12 mouse cellular contexts compared by ENCODE assay signal in genomic region chr3:79956792-79957191, GRCm38 (mm10).
"Had no signal": no experiment of that assay in that cellular context is flagged by ENCODE, and none has a peak within 500 bp of the region (broad histone marks: within the 10 kb centered on the region; RNA-seq: fewer than 3 reads in every experiment).

No protein-coding gene starts in this region.

- H3K27ac ChIP-seq: kidney, postnatal 0 days; limb, embryonic 15.5 days; liver, embryonic 13.5 days; midbrain, embryonic 13.5 days had no signal

- DNase-seq: kidney, adult 9 months; kidney, postnatal 36 days; layer of hippocampus, adult 9-11 months; layer of hippocampus, postnatal 36 days; liver, embryonic 13.5 days; liver, postnatal 0 days; right cerebral cortex, adult 18-20 months; right cerebral cortex, postnatal 25 days; thymus, postnatal 4 days had no signal

- H3K4me1 ChIP-seq: limb, embryonic 15.5 days; liver, embryonic 13.5 days; midbrain, embryonic 13.5 days had no signal

- ATAC-seq: liver, postnatal 0 days; midbrain, embryonic 13.5 days had no signal

- H3K4me2 ChIP-seq: limb, embryonic 15.5 days; liver, embryonic 13.5 days; midbrain, embryonic 13.5 days had no signal

- H3K36me3 ChIP-seq: limb, embryonic 15.5 days; liver, embryonic 13.5 days; midbrain, embryonic 13.5 days had no signal

- H3K27me3 ChIP-seq: limb, embryonic 15.5 days; liver, embryonic 13.5 days; midbrain, embryonic 13.5 days had no signal

- H3K4me3 ChIP-seq: limb, embryonic 15.5 days; liver, embryonic 13.5 days; midbrain, embryonic 13.5 days had no signal

- H3K9me3 ChIP-seq: limb, embryonic 15.5 days; liver, embryonic 13.5 days; midbrain, embryonic 13.5 days had no signal

- H3K9ac ChIP-seq: limb, embryonic 15.5 days; liver, embryonic 13.5 days; liver, postnatal 0 days; midbrain, embryonic 13.5 days had no signal
